Mouse (Mus musculus) lung, adult 2 months (tissue): Measurements from ENCODE around the gene Luzp2.

Experiments
- CTCF ChIP-seq: fragments of 200-500 bp; IDR thresholded peaks from 2 replicates; pipeline ENCODE4 v1.5.1; 2011; ENCODE audit warnings: mild to moderate bottlenecking, low read length, control low read depth; ENCODE audit not compliant: insufficient read depth
- POLR2A ChIP-seq: fragments of 200-500 bp; IDR thresholded peaks from 2 replicates; pipeline ENCODE4 v1.6.1; 2011; ENCODE audit warnings: low read depth, mild to moderate bottlenecking, control low read depth, low read length, borderline replicate concordance; ENCODE audit errors: extremely low read depth

DNA sequence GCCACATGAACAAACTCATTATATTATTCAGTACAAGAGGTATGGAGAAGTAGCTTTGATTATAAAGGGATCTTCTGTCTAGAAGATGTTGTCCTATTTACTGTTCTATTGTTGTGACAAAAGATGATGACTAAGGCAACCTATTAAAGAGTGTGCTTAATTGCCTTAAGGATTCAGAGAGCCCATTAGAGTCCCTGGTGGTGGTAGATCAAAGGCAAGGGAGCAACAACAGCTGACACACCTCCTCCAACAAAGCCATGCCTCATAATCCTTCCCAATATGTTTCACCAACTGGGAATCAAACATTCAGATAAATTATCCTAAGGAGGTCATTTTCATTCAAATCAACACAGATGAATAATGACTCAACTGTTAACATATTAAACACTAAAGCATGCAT lies 142.1 kb downstream of the Luzp2 start:
- TF ChIP-seq CTCF (no peak), POLR2A (no peak)
